Mouse (Mus musculus) kidney, adult 2 months (tissue): ENCODE measurements around the gene Arhgef28. TPM values are rescaled to one million over a fixed set of nuclear protein-coding genes. Genes with fewer than 3 reads are reported as not detected.

Experiments used
- DNase-seq: peaks from one replicate; pipeline ENCODE4 v3.0.0; 2021
- H3K27ac ChIP-seq: fragments of 200-500 bp; 2 replicates; pipeline ENCODE4 v1.5.1; 2012; ENCODE audit warnings: low read depth, low read length, control low read depth, inconsistent platforms; ENCODE audit not compliant: insufficient read depth
- H3K27me3 ChIP-seq: fragments of 200-500 bp; replicated peaks from 2 replicates; pipeline ENCODE4 v1.6.1; 2012; ENCODE audit warnings: mild to moderate bottlenecking, moderate library complexity, low read length, inconsistent platforms; ENCODE audit not compliant: control insufficient read depth, insufficient read depth
- H3K36me3 ChIP-seq: fragments of 200-500 bp; 2 replicates; pipeline ENCODE4 v1.6.1; 2012; ENCODE audit warnings: mild to moderate bottlenecking, moderate library complexity, low read length, inconsistent platforms; ENCODE audit not compliant: control insufficient read depth, insufficient read depth
- H3K4me1 ChIP-seq: fragments of 200-500 bp; 2 replicates; pipeline ENCODE4 v1.6.1; 2011; ENCODE audit warnings: low read length; ENCODE audit not compliant: control insufficient read depth, insufficient read depth
- H3K4me3 ChIP-seq: fragments of 200-500 bp; 2 replicates; pipeline ENCODE4 v1.5.1; 2011; ENCODE audit warnings: mild to moderate bottlenecking, low read depth, low read length, control low read depth; ENCODE audit not compliant: insufficient read depth
- CTCF ChIP-seq: fragments of 200-500 bp; conservative IDR thresholded peaks from 2 replicates; pipeline ENCODE4 v1.5.1; 2011; ENCODE audit warnings: low read depth, mild to moderate bottlenecking, control low read depth, low read length, moderate library complexity, mixed read lengths; ENCODE audit not compliant: insufficient read depth, insufficient read length
- POLR2A ChIP-seq: fragments of 200-500 bp; IDR thresholded peaks from one replicate; pipeline ENCODE4 v1.6.1; 2011; ENCODE audit warnings: low read depth, low read length, control low read depth
- WGBS: fragments of 180-500 bp; shearing (Covaris S2); methylation state at CpG from one replicate; pipeline ENCODE4 v1.1.7; 2018; 5-methylcytosine and 5-hydroxymethylcytosine counted together
- polyA plus RNA-seq: library from polyadenylated mRNA; depleted of rRNA; stranded (reverse); fragments of >200 nt; gene quantifications from 2 replicates; pipeline ENCODE4 v1.2.3, GENCODE M21; 2012

The Arhgef28 gene
- polyA plus RNA-seq, 1 experiment: 39.3 TPM

- H3K36me3 ChIP-seq: no peaks in the 10 kb centered on the region; the same call in none of the 2 replicates
- H3K4me1 ChIP-seq: no peaks in the 10 kb centered on the region; the same call in 1 of the 2 replicates
- no peak for TF ChIP-seq POLR2A
- H3K27ac ChIP-seq: peak overlapping the region; percentile 39; the same call in 1 of the 2 replicates
- no peak for DNase-seq
- 41% methylated on average over 12 of the region's 12 CpGs for WGBS
- no peak overlapping the region for H3K4me3 ChIP-seq
- no peaks in the 10 kb centered on the region for H3K27me3 ChIP-seq
Measured at GRCm38 (mm10) chr13:97918117-97918900, 287.9 kb downstream of the Arhgef28 start.

GRCm38 (mm10) chr13:97911013-97911412 lies 295.2 kb downstream of the Arhgef28 start:
- peak overlapping the region; percentile 51 for H3K27ac ChIP-seq
- H3K4me3 ChIP-seq: no peak overlapping the region
- H3K4me1 ChIP-seq: no peaks in the 10 kb centered on the region; the same call in 1 of the 2 replicates
- TF ChIP-seq POLR2A: no peak
- no peak for TF ChIP-seq CTCF
- peak; percentile 35 for DNase-seq
- H3K36me3 ChIP-seq: no peaks in the 10 kb centered on the region; the same call in 1 of the 2 replicates
- WGBS: 17% methylated on average over 10 of the region's 10 CpGs
- no peaks in the 10 kb centered on the region for H3K27me3 ChIP-seq

- TF ChIP-seq POLR2A: no peak
- no peak for TF ChIP-seq CTCF
- WGBS: 80% methylated on average over 8 of the region's 8 CpGs
- no peak for DNase-seq
- H3K36me3 ChIP-seq: peaks cover 1% of the 10 kb centered on the region; the same call in 1 of the 2 replicates
- H3K4me3 ChIP-seq: no peak overlapping the region
- H3K27ac ChIP-seq: no peak overlapping the region
- H3K4me1 ChIP-seq: no peaks in the 10 kb centered on the region
- H3K27me3 ChIP-seq: no peaks in the 10 kb centered on the region
Measured at GRCm38 (mm10) chr13:97902821-97903220, 303.4 kb downstream of the Arhgef28 start.

- no peak for DNase-seq
- no peak overlapping the region for H3K27ac ChIP-seq
- H3K36me3 ChIP-seq: peaks cover 1% of the 10 kb centered on the region; the same call in 1 of the 2 replicates
- no peak overlapping the region for H3K4me3 ChIP-seq
- TF ChIP-seq CTCF (no peak), POLR2A (no peak)
- no peaks in the 10 kb centered on the region for H3K4me1 ChIP-seq
- no peaks in the 10 kb centered on the region for H3K27me3 ChIP-seq
- WGBS: 73% methylated on average over 3 of the region's 3 CpGs
Measured at GRCm38 (mm10) chr13:97900380-97900758, 305.9 kb downstream of the Arhgef28 start.

GRCm38 (mm10) chr13:97899604-97900379 lies 306.4 kb downstream of the Arhgef28 start:
- H3K27ac ChIP-seq: no peak overlapping the region
- WGBS: 90% methylated on average over 14 of the region's 14 CpGs
- TF ChIP-seq POLR2A (no peak), CTCF (no peak)
- peaks cover 1% of the 10 kb centered on the region; the same call in 1 of the 2 replicates for H3K36me3 ChIP-seq
- H3K27me3 ChIP-seq: no peaks in the 10 kb centered on the region
- DNase-seq: no peak
- H3K4me3 ChIP-seq: no peak overlapping the region
- peaks cover under 1% of the 10 kb centered on the region; the same call in 1 of the 2 replicates for H3K4me1 ChIP-seq

- TF ChIP-seq CTCF: no peak
- no peak for TF ChIP-seq POLR2A
- peak; percentile 59 for DNase-seq
- Histone ChIP-seq H3K36me3 (no peaks in the 10 kb centered on the region), H3K4me3 (no peak overlapping the region), H3K27me3 (no peaks in the 10 kb centered on the region), H3K27ac (no peak overlapping the region), H3K4me1 (peaks cover 9% of the 10 kb centered on the region)
- 44% methylated on average over 2 of the region's 2 CpGs for WGBS
Measured at GRCm38 (mm10) chr13:97898590-97898989, 307.6 kb downstream of the Arhgef28 start.
